Mouse (Mus musculus) B cell, adult 62 days (primary cell): ENCODE data around the gene Rc3h2. TPM values are rescaled to one million over a fixed set of nuclear protein-coding genes. Genes with fewer than 3 reads are reported as not detected.

Experiments
- total RNA-seq: library from RNA; stranded (reverse); gene quantifications from 4 replicates; pipeline ENCODE4 v1.2.4, GENCODE M21; 2023

Rc3h2 gene
- total RNA-seq, result 53.9 to 72.5 TPM (median 60.4 TPM) in 4 replicates

DNA sequence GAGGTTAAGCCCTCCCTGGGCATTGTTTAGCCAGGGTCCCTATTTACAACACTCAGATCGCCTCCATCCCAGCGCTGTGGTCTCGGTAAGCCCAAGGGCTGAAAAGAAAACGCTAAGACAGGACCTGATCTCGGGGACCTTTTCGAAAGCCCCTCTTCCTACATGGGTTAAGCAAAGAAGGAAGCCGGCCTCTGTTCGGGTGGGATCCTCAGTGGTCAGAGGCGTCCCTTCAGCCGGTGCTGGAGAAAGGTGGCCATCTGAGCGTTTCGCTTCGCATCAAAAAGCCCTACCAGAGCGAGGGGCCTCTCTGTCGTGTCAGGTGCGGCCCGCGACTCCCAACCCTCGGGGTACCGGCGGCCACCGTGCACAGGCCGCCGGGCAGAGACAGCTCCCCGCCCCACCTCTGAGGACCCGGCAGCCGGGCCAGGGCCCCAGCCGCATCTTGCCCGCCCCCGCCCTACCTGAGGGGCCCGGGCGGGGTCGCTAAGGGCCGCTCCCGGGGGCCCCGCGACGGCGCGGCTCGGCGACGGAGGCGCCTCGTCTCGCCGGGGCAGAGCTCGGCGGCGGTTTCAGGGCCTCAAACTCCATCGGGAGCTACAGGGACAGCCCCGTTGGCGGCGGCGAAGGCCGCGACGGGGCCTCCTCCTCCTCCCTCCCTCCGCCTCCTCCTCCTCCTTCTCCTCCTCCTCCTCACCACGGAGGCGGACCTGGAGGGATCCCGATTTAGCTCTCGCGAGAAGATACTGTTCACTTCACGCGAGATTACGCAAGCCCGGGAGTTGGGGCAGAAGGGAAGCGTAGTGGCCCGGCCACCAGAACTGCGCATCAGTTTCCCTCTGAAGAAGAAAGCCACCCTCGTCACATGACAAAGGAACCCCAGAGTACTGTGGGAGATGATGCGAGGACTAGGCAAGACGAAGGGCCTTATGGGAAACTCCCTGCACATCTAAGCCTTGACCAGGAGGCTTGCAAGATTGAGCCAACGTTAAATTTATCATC, at the start of gene Rc3h2:
Rc3h2 (minus strand) TSS at position 598 of the 999 bp plus-strand sequence.

DNA sequence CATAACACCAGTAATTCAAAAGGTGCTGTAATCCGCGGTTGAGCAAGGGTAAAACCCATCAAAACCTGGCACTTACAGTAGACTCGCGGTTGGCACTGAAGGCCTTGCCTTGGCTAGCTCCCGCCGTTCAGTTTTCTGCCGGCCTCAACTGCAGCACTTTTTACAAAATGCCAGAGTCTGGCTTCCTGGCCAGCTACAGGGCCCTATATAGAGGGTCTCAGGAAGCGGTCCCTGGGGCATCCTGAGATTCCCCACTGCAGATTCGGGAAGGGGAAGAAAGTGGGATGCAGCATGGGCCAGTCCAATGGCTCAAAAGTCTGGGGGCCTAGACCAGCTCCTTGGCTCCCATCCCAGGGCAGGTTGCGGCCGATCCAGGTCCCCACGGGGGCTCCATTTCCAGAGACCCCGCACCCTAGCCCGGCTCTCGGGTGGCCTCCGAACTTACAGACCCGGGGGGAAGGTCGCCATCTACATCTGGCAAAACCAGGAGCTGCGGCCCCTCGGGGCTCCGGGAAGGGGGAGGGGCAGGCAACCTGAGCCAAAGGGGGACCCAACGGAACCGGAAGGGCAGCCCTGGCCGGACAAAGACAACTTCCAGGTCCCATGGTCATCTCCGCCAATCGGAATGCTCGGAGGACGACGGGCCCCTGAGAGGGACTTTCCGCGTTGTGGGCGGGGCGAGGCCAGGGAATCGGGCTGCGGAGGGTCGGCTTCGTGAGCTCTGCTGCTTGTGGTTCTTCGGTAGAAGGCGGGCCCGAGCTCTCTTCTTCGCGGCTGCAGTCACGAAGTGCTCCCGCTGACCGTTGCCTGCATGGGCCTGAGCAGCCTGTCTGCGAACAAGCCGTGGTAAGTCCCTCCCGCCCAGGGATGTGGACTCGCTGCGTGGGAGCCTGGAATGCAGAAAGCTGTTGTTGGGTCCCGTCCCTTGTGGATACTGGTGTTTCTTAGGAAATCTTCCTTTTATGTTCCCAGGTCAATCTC, 20.2 kb upstream of the Rc3h2 start, which contains the start of the genes Zbtb26, Zbtb6 and Rabgap1:
Zbtb26 (minus strand) TSS at position 525 of the 981 bp plus-strand sequence.
Zbtb6 (minus strand) TSS at position 561 of the 981 bp plus-strand sequence.
Rabgap1 (plus strand) TSS at position 669 of the 981 bp plus-strand sequence.

GRCm38 (mm10) chr2:37358633-37359540, 63.8 kb downstream of the Rc3h2 start, which contains the start of gene Pdcl:
TSS of gene Pdcl (minus strand) at chr2:37359332.

GRCm38 (mm10) chr2:37326215-37326614, 96.5 kb downstream of the Rc3h2 start, which contains the start of gene Olfr368:
TSS of gene Olfr368 (plus strand) at chr2:37326515.

Other genes starting within 250 kb of the Rc3h2 start
- gene Olfr365, start 234.7 kb downstream of the Rc3h2 start, total RNA-seq, result not detected in 4 replicates
- not detected in 4 replicates for gene Olfr366, start 211.3 kb downstream of the Rc3h2 start, total RNA-seq
- not detected in 4 replicates for gene Olfr368, start 96.4 kb downstream of the Rc3h2 start, total RNA-seq
- gene Pdcl, start 63.6 kb downstream of the Rc3h2 start, total RNA-seq, result 27.3 to 37.4 TPM (median 34.6 TPM) in 4 replicates
- gene Zbtb26, start 20.2 kb upstream of the Rc3h2 start, total RNA-seq, result 3.8 to 5.1 TPM (median 3.9 TPM) in 4 replicates
- gene Zbtb6, start 20.3 kb upstream of the Rc3h2 start, total RNA-seq, result 17.0 to 20.2 TPM (median 17.8 TPM) in 4 replicates
- 45.3 to 48.3 TPM (median 46.2 TPM) in 4 replicates for gene Rabgap1, start 20.4 kb upstream of the Rc3h2 start, total RNA-seq
- 3.2 to 4.2 TPM (median 3.6 TPM) in 4 replicates for gene Gpr21, start 93.4 kb upstream of the Rc3h2 start, total RNA-seq